Mouse (Mus musculus) stomach, postnatal 0 days (tissue): ENCODE data around the gene H2al1h. TPM values are rescaled to one million over a fixed set of nuclear protein-coding genes. Genes with fewer than 3 reads are reported as not detected.
"Not testable (repeated sequence)": the region's sequence is repeated elsewhere in the genome, so short reads cannot be mapped to it uniquely, and the experiment has no call there.

Experiments
- ATAC-seq: fragments of 200-750 bp; cut with Nextera tagmentation; 2 replicates; pipeline ENCODE4 v1.8.0; 2017; ENCODE audit not compliant: low FRiP score, low TSS enrichment
- DNase-seq: peaks from one replicate; pipeline ENCODE4 v3.0.0-alpha.2; 2016; ENCODE audit warnings: low spot score
- H3K27ac ChIP-seq: fragments of 300-500 bp; sonication (generic); replicated peaks from 2 replicates; pipeline ENCODE4 v1.5.1; 2014; ENCODE audit warnings: mild to moderate bottlenecking, control low read depth
- H3K27me3 ChIP-seq: fragments of 300-500 bp; sonication (generic); 2 replicates; pipeline ENCODE4 v1.6.1; 2014; ENCODE audit warnings: low read length; ENCODE audit not compliant: control insufficient read depth, insufficient read depth
- H3K36me3 ChIP-seq: fragments of 300-500 bp; sonication (generic); 2 replicates; pipeline ENCODE4 v1.6.1; 2014; ENCODE audit warnings: low read length, mixed read lengths; ENCODE audit not compliant: control insufficient read depth, insufficient read depth
- H3K4me1 ChIP-seq: fragments of 300-500 bp; sonication (generic); replicated peaks from 2 replicates; pipeline ENCODE4 v1.6.1; 2014; ENCODE audit warnings: antibody characterized with exemption; ENCODE audit not compliant: control insufficient read depth, insufficient read depth
- H3K4me2 ChIP-seq: fragments of 300-500 bp; sonication (generic); replicated peaks from 2 replicates; pipeline ENCODE4 v1.6.1; 2014; ENCODE audit warnings: low read depth, mild to moderate bottlenecking, control low read depth, moderate library complexity
- H3K4me3 ChIP-seq: fragments of 300-500 bp; sonication (generic); 2 replicates; pipeline ENCODE4 v1.5.1; 2014; ENCODE audit warnings: low read depth, low read length, control low read depth
- H3K9ac ChIP-seq: fragments of 300-500 bp; sonication (generic); 2 replicates; pipeline ENCODE4 v1.6.1; 2014; ENCODE audit warnings: mild to moderate bottlenecking, low read length, control low read depth, mixed read lengths
- H3K9me3 ChIP-seq: fragments of 300-500 bp; sonication (generic); 2 replicates; pipeline ENCODE4 v1.6.1; 2016; ENCODE audit warnings: low read length; ENCODE audit not compliant: control insufficient read depth
- CTCF ChIP-seq: IDR thresholded peaks from 2 replicates; pipeline ENCODE4 v1.5.1; 2016; ENCODE audit warnings: antibody characterized with exemption, low read depth, mild to moderate bottlenecking, moderate library complexity
- EP300 ChIP-seq: optimal IDR thresholded peaks from 2 replicates; pipeline ENCODE3; 2016; ENCODE audit warnings: antibody characterized with exemption
- WGBS: fragments of 180-500 bp; shearing (Covaris S2); extraction: QIAGEN DNeasy Blood & Tissue Kit; methylation state at CpG from one replicate; pipeline ENCODE4 v1.1.7; 2014; 5-methylcytosine and 5-hydroxymethylcytosine counted together
- polyA plus RNA-seq: library from polyadenylated mRNA; unstranded; fragments of >200 nt; fragmentation: Nextera tagmentation; extraction: Ambion mirVana; gene quantifications from 2 replicates; pipeline ENCODE4 v1.2.1, GENCODE M21; 2015

The H2al1h gene
- polyA plus RNA-seq, 1 experiment from 2014 or later: not detected

DNA sequence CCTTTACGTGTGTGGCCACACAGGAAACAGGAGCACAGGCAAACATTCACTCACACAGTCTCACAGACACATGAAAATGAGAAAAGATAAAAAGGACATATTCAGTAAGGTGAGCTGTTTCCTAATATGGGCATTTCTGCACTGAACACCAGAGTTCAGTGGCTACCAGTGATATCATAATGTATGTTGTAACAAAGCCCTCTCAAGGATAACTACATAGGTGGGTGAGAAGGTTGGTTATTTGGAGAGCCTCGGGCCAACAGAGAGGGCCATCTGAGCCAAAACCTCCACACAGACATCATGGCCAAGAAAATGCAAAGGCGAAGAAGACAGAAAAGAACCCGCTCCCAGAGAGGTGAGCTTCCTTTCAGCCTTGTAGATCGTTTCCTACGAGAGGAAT lies 12.8 kb upstream of the H2al1h start, which contains the start of gene H2al1d:
Gene H2al1d, plus strand, starts transcription at position 301 of the 400 bp plus-strand sequence.
- not testable (repeated sequence) for H3K4me3 ChIP-seq, H3K9ac ChIP-seq, ATAC-seq, H3K36me3 ChIP-seq, H3K4me2 ChIP-seq, H3K9me3 ChIP-seq, H3K4me1 ChIP-seq, DNase-seq, H3K27me3 ChIP-seq, H3K27ac ChIP-seq
- WGBS: no CpG with 5 or more reads among the region's 6 CpGs

DNA sequence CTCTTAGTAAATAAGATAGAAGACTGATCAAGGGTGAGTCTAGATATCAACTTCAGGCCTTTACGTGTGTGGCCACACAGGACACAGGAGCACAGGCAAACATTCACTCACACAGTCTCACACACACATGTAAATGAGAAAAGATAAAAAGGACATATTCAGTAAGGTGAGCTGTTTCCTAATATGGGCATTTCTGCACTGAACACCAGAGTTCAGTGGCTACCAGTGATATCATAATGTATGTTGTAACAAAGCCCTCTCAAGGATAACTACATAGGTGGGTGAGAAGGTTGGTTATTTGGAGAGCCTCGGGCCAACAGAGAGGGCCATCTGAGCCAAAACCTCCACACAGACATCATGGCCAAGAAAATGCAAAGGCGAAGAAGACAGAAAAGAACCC lies 9.7 kb upstream of the H2al1h start, which contains the start of gene H2al1e:
Gene H2al1e, plus strand, starts transcription at position 301 of the 400 bp plus-strand sequence.
- no CpG with 5 or more reads among the region's 3 CpGs for WGBS
- H3K36me3 ChIP-seq, H3K4me1 ChIP-seq, H3K9ac ChIP-seq, ATAC-seq, DNase-seq, H3K27ac ChIP-seq, H3K4me2 ChIP-seq, H3K9me3 ChIP-seq, H3K27me3 ChIP-seq, H3K4me3 ChIP-seq: not testable (repeated sequence)

DNA sequence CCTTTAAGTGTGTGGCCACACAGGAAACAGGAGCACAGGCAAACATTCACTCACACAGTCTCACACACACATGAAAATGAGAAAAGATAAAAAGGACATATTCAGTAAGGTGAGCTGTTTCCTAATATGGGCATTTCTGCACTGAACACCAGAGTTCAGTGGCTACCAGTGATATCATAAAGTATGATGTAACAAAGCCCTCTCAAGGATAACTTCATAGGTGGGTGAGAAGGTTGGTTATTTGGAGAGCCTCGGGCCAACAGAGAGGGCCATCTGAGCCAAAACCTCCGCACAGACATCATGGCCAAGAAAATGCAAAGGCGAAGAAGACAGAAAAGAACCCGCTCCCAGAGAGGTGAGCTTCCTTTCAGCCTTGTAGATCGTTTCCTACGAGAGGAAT lies 6.4 kb upstream of the H2al1h start, which contains the start of gene H2al1f:
Gene H2al1f, plus strand, starts transcription at position 301 of the 400 bp plus-strand sequence.
- H3K9me3 ChIP-seq, H3K27ac ChIP-seq, H3K4me1 ChIP-seq, H3K9ac ChIP-seq, DNase-seq, H3K27me3 ChIP-seq, ATAC-seq, H3K4me2 ChIP-seq, H3K4me3 ChIP-seq, H3K36me3 ChIP-seq: not testable (repeated sequence)
- WGBS: no CpG with 5 or more reads among the region's 6 CpGs

DNA sequence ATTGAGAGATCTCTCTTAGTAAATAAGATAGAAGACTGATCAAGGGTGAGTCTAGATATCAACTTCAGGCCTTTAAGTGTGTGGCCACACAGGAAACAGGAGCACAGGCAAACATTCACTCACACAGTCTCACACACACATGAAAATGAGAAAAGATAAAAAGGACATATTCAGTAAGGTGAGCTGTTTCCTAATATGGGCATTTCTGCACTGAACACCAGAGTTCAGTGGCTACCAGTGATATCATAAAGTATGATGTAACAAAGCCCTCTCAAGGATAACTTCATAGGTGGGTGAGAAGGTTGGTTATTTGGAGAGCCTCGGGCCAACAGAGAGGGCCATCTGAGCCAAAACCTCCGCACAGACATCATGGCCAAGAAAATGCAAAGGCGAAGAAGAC lies 3.3 kb upstream of the H2al1h start, which contains the start of gene H2al1g:
Gene H2al1g, plus strand, starts transcription at position 301 of the 400 bp plus-strand sequence.
- H3K4me1 ChIP-seq, H3K9me3 ChIP-seq, DNase-seq, H3K4me2 ChIP-seq, H3K36me3 ChIP-seq, H3K27ac ChIP-seq, H3K27me3 ChIP-seq, ATAC-seq, H3K9ac ChIP-seq, H3K4me3 ChIP-seq: not testable (repeated sequence)
- no CpG with 5 or more reads among the region's 3 CpGs for WGBS

DNA sequence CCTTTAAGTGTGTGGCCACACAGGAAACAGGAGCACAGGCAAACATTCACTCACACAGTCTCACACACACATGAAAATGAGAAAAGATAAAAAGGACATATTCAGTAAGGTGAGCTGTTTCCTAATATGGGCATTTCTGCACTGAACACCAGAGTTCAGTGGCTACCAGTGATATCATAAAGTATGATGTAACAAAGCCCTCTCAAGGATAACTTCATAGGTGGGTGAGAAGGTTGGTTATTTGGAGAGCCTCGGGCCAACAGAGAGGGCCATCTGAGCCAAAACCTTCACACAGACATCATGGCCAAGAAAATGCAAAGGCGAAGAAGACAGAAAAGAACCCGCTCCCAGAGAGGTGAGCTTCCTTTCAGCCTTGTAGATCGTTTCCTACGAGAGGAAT lies 3.1 kb downstream of the H2al1h start, which contains the start of gene H2al1i:
Gene H2al1i, plus strand, starts transcription at position 301 of the 400 bp plus-strand sequence.
- H3K4me3 ChIP-seq, H3K27ac ChIP-seq, ATAC-seq, H3K36me3 ChIP-seq, H3K27me3 ChIP-seq, H3K4me2 ChIP-seq, DNase-seq, H3K9ac ChIP-seq, H3K4me1 ChIP-seq, H3K9me3 ChIP-seq: not testable (repeated sequence)
- WGBS: 100% methylated on average over 3 of the region's 5 CpGs

DNA sequence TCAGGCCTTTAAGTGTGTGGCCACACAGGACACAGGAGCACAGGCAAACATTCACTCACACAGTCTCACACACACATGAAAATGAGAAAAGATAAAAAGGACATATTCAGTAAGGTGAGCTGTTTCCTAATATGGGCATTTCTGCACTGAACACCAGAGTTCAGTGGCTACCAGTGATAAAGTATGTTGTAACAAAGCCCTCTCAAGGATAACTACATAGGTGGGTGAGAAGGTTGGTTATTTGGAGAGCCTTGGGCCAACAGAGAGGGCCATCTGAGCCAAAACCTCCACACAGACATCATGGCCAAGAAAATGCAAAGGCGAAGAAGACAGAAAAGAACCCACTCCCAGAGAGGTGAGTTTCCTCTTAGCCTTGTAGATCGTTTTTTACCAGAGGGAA lies 6.2 kb downstream of the H2al1h start, which contains the start of gene H2al1j:
Gene H2al1j, plus strand, starts transcription at position 301 of the 400 bp plus-strand sequence.
- not testable (repeated sequence) for H3K9ac ChIP-seq, H3K4me1 ChIP-seq, DNase-seq, H3K36me3 ChIP-seq, H3K27me3 ChIP-seq, ATAC-seq, H3K4me3 ChIP-seq, H3K27ac ChIP-seq, H3K9me3 ChIP-seq, H3K4me2 ChIP-seq
- 91% methylated on average over 2 of the region's 2 CpGs for WGBS

DNA sequence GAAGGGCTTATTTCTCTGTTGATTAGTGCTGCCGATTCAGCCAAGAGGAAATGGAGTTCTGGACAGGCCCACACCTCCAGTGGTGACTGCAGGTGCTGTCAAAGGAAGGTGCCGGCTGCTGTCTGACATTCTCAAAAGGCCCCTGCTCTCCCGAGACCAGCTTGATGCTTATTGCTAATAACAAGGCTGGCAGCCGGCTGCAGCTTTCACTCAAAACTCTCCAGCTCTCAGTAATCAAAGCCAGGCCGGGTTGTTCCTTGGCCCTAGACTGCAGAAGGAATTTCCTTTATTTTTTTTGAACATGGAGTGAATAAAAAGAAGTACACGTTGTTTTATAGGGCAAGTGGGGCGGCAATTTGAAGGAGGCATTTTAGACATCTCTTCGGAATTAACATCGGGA lies 24.5 kb downstream of the H2al1h start:
- Histone ChIP-seq H3K4me1 (no peaks in the 10 kb centered on the region), H3K36me3 (no peaks in the 10 kb centered on the region), H3K4me3 (no peak overlapping the region), H3K9me3 (no peaks in the 10 kb centered on the region), H3K9ac (no peak overlapping the region), H3K27ac (no peak overlapping the region), H3K27me3 (no peaks in the 10 kb centered on the region), H3K4me2 (no peak overlapping the region)
- WGBS: 65% methylated on average over 9 of the region's 9 CpGs
- no peak for DNase-seq
- no peak for TF ChIP-seq CTCF
- no peak for TF ChIP-seq EP300
- no peak for ATAC-seq
